Mouse (Mus musculus) mouse trophoblast stem cell (cell line): ENCODE measurements at regions not wholly inside any gene's neighbourhood (a gene's known extent, or its start where the extent isn't known, plus 50 kb on each side); places are given as distances from the start of the nearest gene placed in this dataset.

Source experiments
- in situ Hi-C, 2 experiments: fragments of 300-500 bp; cut with MseI, MboI; formaldehyde crosslinking; loops; 2 replicates in 1 of 2; 3 replicates in 1 of 2; pipeline ENCODE4 v1.15.1; 2025

GRCm38 (mm10) chr5:75342599-75342998 is 190.5 kb downstream of the Pdgfra start:
- in situ Hi-C loops: no loop called here

GRCm38 (mm10) chr5:75346836-75347773 is 195.0 kb downstream of the Pdgfra start:
- in situ Hi-C loops: no loop called here

DNA sequence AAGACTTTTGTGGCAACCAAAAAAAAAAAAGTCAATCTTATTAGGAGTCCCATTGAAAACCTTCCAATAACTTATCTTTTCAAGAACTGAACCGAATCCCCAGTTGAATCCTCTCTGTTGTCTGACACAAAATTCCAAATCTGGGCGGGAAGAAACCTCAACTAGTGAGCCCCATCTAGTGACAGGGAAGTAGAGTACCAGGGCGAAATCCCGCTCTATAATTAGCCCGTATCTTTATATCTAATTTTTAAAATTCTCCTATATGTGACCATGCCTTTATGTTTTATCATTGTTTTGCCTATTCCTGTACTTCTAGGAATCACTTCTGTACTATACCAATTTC is 195.7 kb downstream of the Pdgfra start:
- in situ Hi-C loops: no loop called here

- in situ Hi-C loops: no loop called here
Observed at GRCm38 (mm10) chr5:75355266-75355665, 203.2 kb downstream of the Pdgfra start.

DNA sequence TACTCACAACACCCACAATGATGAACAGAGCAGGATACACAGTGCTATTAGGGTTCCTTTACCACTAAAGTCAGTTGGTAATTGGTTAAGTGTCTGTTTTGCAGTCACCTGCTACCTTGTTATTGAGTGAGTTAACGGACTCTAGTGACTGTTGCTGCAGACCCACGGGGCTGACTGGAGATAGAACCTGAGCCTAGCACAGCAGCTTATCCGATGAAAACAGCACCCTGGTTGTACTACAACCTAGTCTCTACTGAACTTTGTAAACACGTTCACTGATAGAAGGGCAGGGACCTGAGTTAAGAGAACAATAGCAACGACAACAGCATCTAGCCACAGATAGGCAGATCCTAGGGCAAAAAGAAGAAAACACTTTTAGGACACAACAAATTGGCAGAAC is 206.8 kb downstream of the Pdgfra start:
- in situ Hi-C loops: no loop called here

GRCm38 (mm10) chr5:75363832-75364231 is 210.9 kb upstream of the Kit start:
- in situ Hi-C loops: no loop called here

- in situ Hi-C loops: no loop called here
Observed at GRCm38 (mm10) chr5:75367282-75367681, 207.4 kb upstream of the Kit start.

- in situ Hi-C loops: no loop called here
Observed at GRCm38 (mm10) chr5:75368691-75369090, 206.0 kb upstream of the Kit start.

DNA sequence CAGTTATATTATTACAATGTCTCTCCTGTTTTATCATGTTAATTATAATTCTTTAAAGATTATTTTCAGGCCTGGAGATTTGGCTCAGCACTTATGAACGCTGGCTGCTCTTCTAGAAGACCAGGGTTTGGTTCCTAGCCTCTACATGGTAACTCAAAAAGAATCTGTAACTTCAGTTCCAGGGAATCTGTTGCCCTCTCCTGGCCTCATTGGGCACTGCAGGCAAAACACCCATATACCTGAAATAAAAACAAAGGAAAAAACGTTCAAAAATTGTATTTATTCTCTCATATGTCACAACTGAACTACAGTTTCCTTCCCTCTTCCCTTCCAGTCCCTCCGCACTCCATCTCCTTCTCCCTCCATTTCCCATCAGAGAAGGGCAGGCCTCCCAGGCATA is 201.9 kb upstream of the Kit start:
- in situ Hi-C loops: loop anchor here in 1 of 2 experiments (10.0 kb wide), 1 partner anchor 158 kb away; no protein-coding TSS in a partner anchor

DNA sequence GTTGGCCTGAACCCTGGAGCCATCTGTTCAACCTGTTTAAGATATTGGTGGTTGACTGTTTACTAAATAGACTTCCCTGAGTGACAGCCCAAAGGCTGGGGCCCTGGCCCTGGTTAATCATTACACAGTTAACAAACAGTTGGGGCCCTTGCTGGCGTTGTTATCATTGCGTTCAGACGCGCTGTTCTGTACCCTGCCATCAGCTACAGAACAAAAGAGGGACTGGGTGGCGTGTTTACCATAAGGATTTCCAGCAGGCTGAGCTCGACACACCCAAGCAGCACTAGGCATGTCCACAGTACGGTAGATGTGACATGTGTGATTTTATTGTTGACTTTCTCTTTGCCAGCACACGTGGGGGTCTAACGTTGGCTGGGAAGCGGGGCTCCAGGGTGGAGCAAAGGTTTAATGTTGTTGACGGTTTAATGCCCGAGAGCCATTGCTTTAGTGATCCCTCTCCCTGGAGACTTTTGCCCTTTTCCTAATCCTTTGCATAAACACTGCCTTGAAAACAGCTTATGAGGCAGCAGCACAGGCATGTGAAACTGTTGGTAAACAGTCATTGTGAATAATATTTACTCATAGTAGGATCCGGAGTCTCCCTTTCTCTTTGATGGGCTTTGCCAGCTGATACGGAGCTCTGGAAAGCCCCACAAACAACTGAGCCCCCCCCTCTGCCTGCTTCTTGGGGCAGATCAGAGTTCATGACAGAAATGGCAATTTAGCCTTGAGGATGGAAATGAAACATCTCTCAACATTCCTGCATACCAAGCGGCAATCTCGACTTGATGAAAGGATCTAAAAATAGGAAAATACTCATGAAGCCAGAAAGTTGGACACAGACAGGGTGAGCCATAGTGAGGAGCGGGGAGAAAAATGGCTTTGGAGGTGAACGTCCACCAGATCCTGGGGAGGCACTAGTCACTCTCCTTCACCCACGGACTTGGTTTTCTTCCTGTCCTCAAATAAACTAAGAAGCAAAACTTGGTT is 197.1 kb upstream of the Kit start:
- in situ Hi-C loops: loop anchor here (5.0 to 10.0 kb wide), 2 partner anchors 163 to 165 kb away; no protein-coding TSS in a partner anchor

GRCm38 (mm10) chr5:75378655-75379054 is 196.1 kb upstream of the Kit start:
- in situ Hi-C loops: loop anchor here (5.0 to 10.0 kb wide), 2 partner anchors 164 to 166 kb away; no protein-coding TSS in a partner anchor

GRCm38 (mm10) chr5:75380340-75380739 is 194.4 kb upstream of the Kit start:
- in situ Hi-C loops: no loop called here

- in situ Hi-C loops: no loop called here
Observed at GRCm38 (mm10) chr5:75382138-75382537, 192.6 kb upstream of the Kit start.

DNA sequence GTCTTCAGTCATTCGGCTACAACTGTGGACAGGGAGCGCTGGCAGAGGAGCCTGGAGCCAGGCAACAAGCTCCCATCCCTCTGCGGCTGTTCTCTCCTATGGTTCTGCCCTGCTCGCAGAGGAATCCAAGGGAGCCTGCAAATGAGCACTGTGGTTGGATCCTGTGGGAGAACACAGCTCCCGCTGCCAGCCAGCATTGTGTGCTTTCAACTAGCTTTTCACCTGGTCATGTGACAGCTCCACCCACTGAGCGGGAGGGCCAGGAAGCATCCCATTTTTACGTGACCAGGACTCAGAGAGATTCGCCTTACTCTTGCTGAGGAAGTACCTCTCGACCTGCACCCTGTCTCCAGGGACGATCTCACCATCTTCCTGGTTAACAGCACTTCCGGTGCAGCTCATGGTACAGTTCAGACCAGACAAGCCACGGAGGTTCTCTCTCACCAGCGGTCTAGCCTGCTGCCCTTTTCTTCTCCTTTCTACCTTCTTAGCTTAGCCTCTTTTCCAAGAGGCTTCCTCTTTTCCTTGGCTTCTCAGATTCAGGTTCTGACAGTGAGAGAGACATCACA is 186.7 kb upstream of the Kit start:
- in situ Hi-C loops: no loop called here

GRCm38 (mm10) chr5:75388699-75389260 is 185.9 kb upstream of the Kit start:
- in situ Hi-C loops: no loop called here

DNA sequence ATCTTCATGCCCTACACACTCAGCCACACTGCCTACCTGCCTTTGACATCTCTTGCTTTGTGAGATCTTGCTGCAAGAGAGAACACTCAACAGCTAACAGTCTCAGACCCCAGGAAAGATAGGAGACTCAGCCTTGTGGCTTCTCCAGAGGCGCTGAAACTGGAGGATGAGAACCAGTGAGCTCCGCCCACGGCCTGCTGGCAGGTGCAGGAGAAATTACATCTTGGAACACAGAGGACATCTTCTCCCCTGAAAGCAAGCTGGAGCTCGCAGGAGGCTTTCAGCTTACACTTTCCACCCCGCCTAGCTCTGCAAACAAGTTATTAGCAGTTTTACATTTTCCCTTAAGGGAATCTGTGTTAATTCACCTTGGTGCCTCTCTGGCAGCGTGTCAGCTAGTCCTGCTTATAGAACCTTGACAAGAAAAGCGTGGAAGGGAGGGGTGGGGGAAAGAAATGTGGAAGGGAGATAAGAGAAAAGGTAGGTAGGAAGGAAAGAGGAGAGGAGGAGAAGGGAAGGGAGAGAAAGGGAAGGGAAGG is 185.2 kb upstream of the Kit start:
- in situ Hi-C loops: no loop called here

- in situ Hi-C loops: no loop called here
Observed at GRCm38 (mm10) chr5:75398820-75399219, 175.9 kb upstream of the Kit start.

- in situ Hi-C loops: no loop called here
Observed at GRCm38 (mm10) chr5:75401734-75402133, 173.0 kb upstream of the Kit start.

GRCm38 (mm10) chr5:75402631-75403030 is 172.1 kb upstream of the Kit start:
- in situ Hi-C loops: no loop called here

DNA sequence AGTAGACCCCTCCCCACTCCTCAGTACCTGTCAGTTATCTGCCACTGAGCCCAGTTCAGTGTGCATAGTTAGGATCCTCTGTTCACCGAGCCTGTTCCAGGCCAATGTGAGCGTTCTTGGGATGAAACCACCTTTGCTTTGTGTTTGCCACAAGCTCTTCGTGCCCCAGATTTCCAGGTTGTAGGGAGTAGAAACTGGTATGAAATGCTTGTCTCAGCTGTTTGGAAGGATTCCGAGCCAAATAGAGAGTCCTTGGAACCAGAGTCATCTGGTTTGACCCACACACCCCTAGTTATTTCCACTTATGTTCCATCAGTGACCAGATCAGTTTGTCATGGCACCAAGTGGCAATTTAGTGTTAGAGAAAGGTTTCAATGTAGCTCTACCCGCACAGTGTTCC is 171.2 kb upstream of the Kit start:
- in situ Hi-C loops: no loop called here

DNA sequence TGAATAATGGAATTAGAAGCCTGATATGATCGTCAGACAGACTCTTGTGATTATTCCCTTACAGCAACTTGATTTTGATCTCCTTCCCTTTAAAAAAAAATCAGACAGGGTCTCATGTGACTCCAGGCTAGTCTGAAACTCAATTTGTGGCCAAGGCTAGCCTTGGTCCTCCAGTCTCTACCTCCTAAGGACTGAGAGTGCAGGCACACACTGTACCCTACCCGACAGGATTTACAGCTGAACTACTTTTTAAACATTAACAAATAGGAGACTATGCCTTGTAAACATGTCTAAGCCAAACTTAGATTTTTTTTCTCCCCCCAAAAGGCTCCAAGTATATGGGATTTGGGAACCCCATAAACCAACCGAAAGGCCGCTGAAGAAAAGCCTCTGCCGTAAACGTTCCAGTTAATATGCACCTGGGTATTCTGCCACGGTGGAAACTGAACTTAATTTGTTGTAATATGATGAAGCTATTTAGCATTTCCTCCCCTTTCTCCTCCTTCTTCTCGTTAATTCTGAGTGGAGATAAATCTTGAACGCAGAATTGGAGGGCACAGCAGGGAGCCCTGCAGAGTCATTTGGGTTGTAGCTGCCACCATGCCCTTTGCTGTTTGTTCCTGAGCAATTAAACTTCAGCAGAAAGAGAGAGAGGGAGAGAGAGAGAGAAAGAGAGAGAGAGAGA is 170.0 kb upstream of the Kit start:
- in situ Hi-C loops: no loop called here
